Mouse (Mus musculus): ENCODE results near the gene Cacnb1. TPM values are rescaled to one million over a fixed set of nuclear protein-coding genes. Genes with fewer than 3 reads are reported as not detected.

Gene Cacnb1
- total RNA-seq (2014; rRNA removed): 64.1 and 76.4 TPM in 2 replicates
- polyA plus RNA-seq (2015; fragmentation: Nextera tagmentation; extraction: Ambion mirVana): 49.4 and 57.2 TPM in 2 replicates

GRCm38 (mm10) chr11:98022555-98023371 lies at the start of gene Cacnb1:
Gene Cacnb1 (minus strand): TSS chr11:98023034.
- H3K9me3 ChIP-seq (ENCODE audit: low read length): no peaks in the 10 kb centered on the region
- H3K4me3 ChIP-seq (ENCODE audit: low read depth, low read length): peak within 1 kb of the TSS; percentile 81
- H3K9ac ChIP-seq: peak within 1 kb of the TSS; percentile 94
- DNase-seq (peak; percentile 83), ATAC-seq (peak; percentile 49)
- no peaks in the 10 kb centered on the region for H3K27me3 ChIP-seq (ENCODE audit: insufficient read depth, low read length)
- peak within 1 kb of the TSS; percentile 65 for H3K4me2 ChIP-seq (ENCODE audit: low read depth)
- WGBS: 2% methylated on average over 49 of the region's 52 CpGs
- TF ChIP-seq CTCF (IDR thresholded peaks at IDR 0.05; ENCODE audit: low read depth): no peak
- H3K36me3 ChIP-seq (ENCODE audit: insufficient read depth): peaks cover 4% of the 10 kb centered on the region
- H3K27ac ChIP-seq (ENCODE audit: low read depth, low read length): peak within 1 kb of the TSS; percentile 92
- H3K4me1 ChIP-seq (ENCODE audit: insufficient read depth): peaks cover 29% of the 10 kb centered on the region

- no peaks in the 10 kb centered on the region for H3K4me1 ChIP-seq (ENCODE audit: insufficient read depth)
- no peaks in the 10 kb centered on the region for H3K27me3 ChIP-seq (ENCODE audit: insufficient read depth, low read length)
- 97% methylated on average over 21 of the region's 21 CpGs for WGBS
Observed at GRCm38 (mm10) chr11:98067255-98067654, 44.4 kb upstream of the Cacnb1 start.

GRCm38 (mm10) chr11:98066201-98066600 lies 43.4 kb upstream of the Cacnb1 start:
- H3K36me3 ChIP-seq (ENCODE audit: insufficient read depth): no peaks in the 10 kb centered on the region

More at GRCm38 (mm10) chr11:98067255-98067654, 44.4 kb upstream of the Cacnb1 start:
- H3K4me2 ChIP-seq (ENCODE audit: low read depth): no peak overlapping the region
- H3K9ac ChIP-seq: no peak overlapping the region
- no peak for TF ChIP-seq CTCF (IDR thresholded peaks at IDR 0.05; ENCODE audit: low read depth)
- H3K4me3 ChIP-seq (ENCODE audit: low read depth, low read length): no peak overlapping the region
- DNase-seq: no peak
- H3K9me3 ChIP-seq (ENCODE audit: low read length): no peaks in the 10 kb centered on the region
- no peaks in the 10 kb centered on the region for H3K36me3 ChIP-seq (ENCODE audit: insufficient read depth)
- no peak overlapping the region for H3K27ac ChIP-seq (ENCODE audit: low read depth, low read length)
- ATAC-seq: no peak

GRCm38 (mm10) chr11:98061904-98062562 lies 39.2 kb upstream of the Cacnb1 start:
- Histone ChIP-seq H3K9me3 (ENCODE audit: low read length) (no peaks in the 10 kb centered on the region), H3K4me1 (ENCODE audit: insufficient read depth) (no peaks in the 10 kb centered on the region), H3K4me2 (ENCODE audit: low read depth) (no peak overlapping the region), H3K27me3 (ENCODE audit: insufficient read depth, low read length) (0 out of 2 replicates have a peak, but pooled peaks cover 3% of the 10 kb centered on the region), H3K4me3 (ENCODE audit: low read depth, low read length) (no peak overlapping the region), H3K27ac (ENCODE audit: low read depth, low read length) (no peak overlapping the region), H3K36me3 (ENCODE audit: insufficient read depth) (no peaks in the 10 kb centered on the region), H3K9ac (no peak overlapping the region)
- DNase-seq (peak; percentile 57), ATAC-seq (no peak)
- WGBS: 50% methylated on average over 6 of the region's 6 CpGs
- TF ChIP-seq CTCF (IDR thresholded peaks at IDR 0.05; ENCODE audit: low read depth): no peak

More at GRCm38 (mm10) chr11:98066201-98066600, 43.4 kb upstream of the Cacnb1 start:
- H3K27me3 ChIP-seq (ENCODE audit: insufficient read depth, low read length): no peaks in the 10 kb centered on the region
- H3K4me3 ChIP-seq (ENCODE audit: low read depth, low read length): no peak overlapping the region
- no peak for TF ChIP-seq CTCF (IDR thresholded peaks at IDR 0.05; ENCODE audit: low read depth)
- DNase-seq (no peak), ATAC-seq (no peak)
- no peak overlapping the region for H3K4me2 ChIP-seq (ENCODE audit: low read depth)
- WGBS: 94% methylated on average over 12 of the region's 12 CpGs
- H3K4me1 ChIP-seq (ENCODE audit: insufficient read depth): no peaks in the 10 kb centered on the region
- no peaks in the 10 kb centered on the region for H3K9me3 ChIP-seq (ENCODE audit: low read length)
- H3K27ac ChIP-seq (ENCODE audit: low read depth, low read length): no peak overlapping the region
- no peak overlapping the region for H3K9ac ChIP-seq

- Histone ChIP-seq H3K4me1 (ENCODE audit: insufficient read depth) (no peaks in the 10 kb centered on the region), H3K9ac (no peak overlapping the region), H3K27me3 (ENCODE audit: insufficient read depth, low read length) (0 out of 2 replicates have a peak, but pooled peaks cover 3% of the 10 kb centered on the region), H3K9me3 (ENCODE audit: low read length) (no peaks in the 10 kb centered on the region), H3K4me3 (ENCODE audit: low read depth, low read length) (no peak overlapping the region), H3K27ac (ENCODE audit: low read depth, low read length) (no peak overlapping the region), H3K4me2 (ENCODE audit: low read depth) (no peak overlapping the region), H3K36me3 (ENCODE audit: insufficient read depth) (no peaks in the 10 kb centered on the region)
- DNase-seq (no peak), ATAC-seq (no peak)
- WGBS: 75% methylated on average over 3 of the region's 3 CpGs
- no peak for TF ChIP-seq CTCF (IDR thresholded peaks at IDR 0.05; ENCODE audit: low read depth)
Observed at GRCm38 (mm10) chr11:98061441-98061840, 38.6 kb upstream of the Cacnb1 start.

- peak; percentile 23; the same call in 1 of the 2 replicates for ATAC-seq
- WGBS: 76% methylated on average over 5 of the region's 5 CpGs
- no peaks in the 10 kb centered on the region for H3K9me3 ChIP-seq (ENCODE audit: low read length)
- no peak for DNase-seq
- 0 out of 2 replicates have a peak, but pooled peaks cover 5% of the 10 kb centered on the region for H3K27me3 ChIP-seq (ENCODE audit: insufficient read depth, low read length)
- H3K27ac ChIP-seq (ENCODE audit: low read depth, low read length): no peak overlapping the region
- no peak for TF ChIP-seq CTCF (IDR thresholded peaks at IDR 0.05; ENCODE audit: low read depth)
- no peak overlapping the region for H3K4me3 ChIP-seq (ENCODE audit: low read depth, low read length)
- no peak overlapping the region for H3K9ac ChIP-seq
- no peaks in the 10 kb centered on the region for H3K36me3 ChIP-seq (ENCODE audit: insufficient read depth)
- H3K4me1 ChIP-seq (ENCODE audit: insufficient read depth): no peaks in the 10 kb centered on the region
- H3K4me2 ChIP-seq (ENCODE audit: low read depth): no peak overlapping the region
Observed at GRCm38 (mm10) chr11:98060104-98060692, 37.4 kb upstream of the Cacnb1 start.
